Mouse (Mus musculus): ENCODE measurements around the gene Prpf40b.

Prpf40b gene

DNA sequence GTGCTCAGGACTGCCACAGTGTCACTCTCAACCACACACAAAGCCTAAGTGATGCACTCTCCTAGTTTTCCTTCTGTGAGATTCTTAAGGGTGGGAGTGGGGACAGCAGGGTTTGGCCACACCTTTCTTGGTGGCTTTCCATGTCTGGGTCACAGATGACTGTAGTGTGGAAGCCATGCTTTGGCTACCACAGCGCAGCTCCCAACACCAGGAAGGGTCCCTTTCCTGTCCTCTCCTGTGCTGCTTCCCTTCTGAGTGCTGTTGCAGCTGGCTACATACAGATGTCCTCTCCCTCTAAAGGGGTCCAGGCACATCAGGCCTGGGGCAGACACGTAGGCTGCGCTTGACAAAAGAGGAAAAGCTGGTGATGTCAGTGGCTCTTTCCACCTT lies 38.8 kb downstream of the Prpf40b start:
- DNase-seq: no peak

DNA sequence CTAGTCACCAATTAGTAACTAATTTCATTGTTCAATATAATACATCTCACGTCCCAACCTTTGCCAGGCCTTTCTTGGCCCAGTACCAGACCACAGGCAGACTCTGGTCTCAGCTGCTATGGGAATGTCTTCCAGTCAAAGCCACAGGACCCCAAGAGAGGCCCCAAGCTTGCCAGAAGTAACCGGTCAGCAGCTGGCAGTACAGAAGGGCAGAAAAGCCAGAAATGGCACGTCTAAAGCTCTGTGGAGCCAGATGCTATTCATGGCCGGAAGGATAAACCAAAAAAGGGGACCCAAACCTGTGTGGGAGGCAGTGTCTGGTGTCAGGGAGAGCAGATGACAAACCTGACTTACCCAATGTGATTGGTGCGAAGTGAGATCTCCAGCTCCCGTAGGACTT lies 39.6 kb downstream of the Prpf40b start:
- no peak for DNase-seq

DNA sequence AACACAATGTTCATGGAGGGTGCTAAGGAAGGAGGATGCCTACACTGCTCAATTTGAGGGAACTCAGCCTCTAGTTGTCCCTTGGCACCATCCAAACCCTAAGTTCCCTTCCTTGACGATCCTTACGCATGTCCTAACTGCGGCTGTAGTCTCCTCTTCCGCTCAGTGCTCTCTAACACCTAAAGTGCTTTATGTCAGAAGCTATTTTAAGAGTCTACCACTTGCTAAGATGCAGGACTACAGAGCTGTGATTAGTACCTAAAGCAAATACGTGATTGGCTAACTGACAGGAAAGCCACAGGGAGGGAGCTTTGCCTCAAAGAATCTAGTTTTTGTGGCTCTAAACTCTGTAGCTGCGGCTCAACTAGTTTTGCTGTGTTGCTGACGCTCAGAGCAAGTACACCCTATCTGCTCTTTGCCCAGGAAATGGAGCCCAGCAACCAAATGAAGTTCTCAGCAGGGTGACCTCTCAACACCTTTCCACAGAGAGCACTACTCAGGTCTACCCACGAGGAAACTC lies 41.0 kb downstream of the Prpf40b start:
- DNase-seq: no peak

DNA sequence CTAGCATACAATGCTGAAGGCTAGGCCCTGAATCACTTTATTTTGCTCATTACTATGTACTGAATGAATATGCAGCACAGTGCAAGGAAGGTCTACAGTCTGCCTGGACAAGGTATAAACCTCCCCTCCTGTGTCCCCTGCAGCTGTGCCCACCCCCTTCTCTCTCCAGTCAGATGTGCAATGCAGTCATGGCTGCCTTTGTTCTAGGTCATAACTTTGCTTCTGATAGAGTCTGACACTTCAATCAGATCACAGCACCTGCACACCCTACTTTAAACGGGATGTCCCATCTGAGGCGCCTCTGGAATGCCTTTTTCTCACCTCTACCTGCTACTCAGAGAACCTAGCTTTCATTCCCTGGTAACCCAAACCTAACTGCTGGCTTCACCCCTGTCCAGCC lies 44.0 kb downstream of the Prpf40b start:
- DNase-seq: no peak

DNA sequence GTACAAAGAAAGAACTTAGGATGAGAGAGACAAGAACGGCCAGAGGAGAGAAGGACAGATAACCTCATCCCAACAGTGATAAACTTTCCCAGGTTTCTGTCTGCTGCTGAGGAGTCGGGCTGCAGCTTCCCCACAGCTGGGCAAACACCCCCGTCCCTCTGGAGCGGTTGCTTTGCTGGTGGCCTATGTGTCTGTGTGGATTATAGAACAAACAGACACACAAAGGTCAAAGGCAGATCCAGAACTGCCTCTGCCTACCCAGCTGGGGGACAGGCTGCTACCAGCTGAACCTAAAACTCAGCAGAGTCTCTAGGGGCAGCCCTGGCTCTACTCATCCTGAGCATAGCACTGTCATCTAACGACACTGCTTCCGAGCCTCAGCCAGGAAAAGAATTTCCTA lies 44.8 kb downstream of the Prpf40b start:
- no peak for DNase-seq

DNA sequence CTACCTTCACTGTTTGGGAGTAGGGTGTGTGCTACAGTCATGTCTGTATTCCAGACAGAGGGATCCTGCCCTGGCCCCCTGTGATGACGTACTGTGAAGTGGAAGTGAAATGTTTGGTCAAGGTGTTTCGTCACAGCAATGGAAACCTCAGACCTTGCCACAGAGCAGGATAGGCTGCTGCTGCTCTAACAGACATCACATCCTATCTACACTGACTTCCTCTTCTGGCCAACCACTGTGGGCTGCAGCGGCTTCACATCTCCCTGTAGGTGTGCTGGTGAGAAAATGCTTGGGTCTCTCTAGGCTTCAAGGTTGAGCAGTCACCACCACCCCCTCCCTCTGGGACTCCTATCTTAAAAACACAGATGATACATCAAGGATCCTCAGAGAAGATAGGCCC lies 46.2 kb downstream of the Prpf40b start:
- no peak for DNase-seq

DNA sequence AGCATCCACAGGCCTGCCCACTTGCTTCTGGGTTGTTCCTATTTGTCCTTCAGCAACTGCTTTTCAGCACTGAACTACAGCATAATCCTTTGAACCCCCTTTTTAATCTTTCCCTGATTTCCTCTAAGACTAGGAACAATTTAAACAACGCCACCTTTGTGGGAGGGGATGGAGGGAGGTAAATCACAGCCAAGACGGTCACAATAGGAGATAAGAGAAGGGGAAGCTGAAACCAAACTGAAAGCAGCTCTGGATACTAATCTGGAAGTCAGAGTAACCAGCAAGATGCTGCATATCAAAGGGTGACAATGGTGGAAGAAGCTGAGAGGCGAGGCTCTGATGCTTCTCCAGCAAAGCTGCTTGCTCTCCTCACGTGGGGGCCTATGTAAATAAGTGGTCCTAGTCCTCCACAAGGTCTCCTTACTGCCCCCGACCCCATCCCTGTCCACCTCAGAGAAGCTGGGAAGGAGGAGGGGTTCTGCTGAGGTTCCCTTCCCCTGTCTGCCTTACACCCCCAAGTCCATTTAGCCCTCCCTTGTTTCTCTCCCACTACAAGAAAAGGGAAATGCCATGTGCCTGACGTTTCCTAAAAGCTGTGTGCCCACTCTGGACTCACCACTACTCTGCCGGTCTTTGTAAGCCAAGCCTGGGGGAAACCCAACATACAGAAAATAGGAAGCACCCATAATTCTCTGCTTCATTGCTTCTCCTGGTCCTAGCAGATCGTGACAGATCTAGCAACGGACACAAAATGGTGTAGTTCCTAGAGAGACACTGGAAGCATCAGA lies 47.5 kb downstream of the Prpf40b start:
- no peak for DNase-seq

DNA sequence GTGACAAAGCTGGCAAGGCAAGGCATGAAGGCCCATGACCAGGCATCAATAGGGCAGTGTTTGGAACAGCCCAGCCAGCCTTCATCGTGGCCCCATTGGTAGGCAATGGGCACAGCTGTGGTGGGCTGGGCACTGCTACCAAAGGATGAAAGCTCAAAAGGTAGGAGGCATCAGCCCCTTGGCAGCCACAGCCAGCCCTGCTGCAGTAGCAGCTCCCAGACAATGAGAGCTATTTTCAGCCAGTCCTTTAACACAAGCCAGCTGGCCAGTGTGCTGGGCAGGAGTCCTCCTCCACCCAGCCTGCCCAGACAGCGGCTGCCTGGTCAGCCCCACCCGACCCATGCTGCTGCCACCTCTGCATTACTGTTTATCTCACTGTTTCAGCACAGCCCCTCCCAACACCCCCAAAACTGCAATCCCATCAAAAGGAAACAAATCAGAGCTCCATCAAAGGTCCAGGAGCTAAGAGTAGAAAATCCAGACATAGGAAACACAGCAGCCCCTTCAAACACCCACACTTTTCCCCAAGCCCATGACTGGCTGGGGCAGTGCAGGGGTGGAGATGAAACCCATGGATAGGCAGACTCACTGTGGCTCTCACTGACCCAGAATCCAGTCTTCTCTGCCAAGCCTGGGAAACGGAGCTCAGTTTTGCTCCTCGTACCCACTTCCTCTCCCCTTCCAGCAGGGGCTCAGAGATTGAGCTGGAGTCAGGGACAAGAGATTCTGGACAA lies 48.7 kb downstream of the Prpf40b start:
- DNase-seq: peak; percentile 32

DNA sequence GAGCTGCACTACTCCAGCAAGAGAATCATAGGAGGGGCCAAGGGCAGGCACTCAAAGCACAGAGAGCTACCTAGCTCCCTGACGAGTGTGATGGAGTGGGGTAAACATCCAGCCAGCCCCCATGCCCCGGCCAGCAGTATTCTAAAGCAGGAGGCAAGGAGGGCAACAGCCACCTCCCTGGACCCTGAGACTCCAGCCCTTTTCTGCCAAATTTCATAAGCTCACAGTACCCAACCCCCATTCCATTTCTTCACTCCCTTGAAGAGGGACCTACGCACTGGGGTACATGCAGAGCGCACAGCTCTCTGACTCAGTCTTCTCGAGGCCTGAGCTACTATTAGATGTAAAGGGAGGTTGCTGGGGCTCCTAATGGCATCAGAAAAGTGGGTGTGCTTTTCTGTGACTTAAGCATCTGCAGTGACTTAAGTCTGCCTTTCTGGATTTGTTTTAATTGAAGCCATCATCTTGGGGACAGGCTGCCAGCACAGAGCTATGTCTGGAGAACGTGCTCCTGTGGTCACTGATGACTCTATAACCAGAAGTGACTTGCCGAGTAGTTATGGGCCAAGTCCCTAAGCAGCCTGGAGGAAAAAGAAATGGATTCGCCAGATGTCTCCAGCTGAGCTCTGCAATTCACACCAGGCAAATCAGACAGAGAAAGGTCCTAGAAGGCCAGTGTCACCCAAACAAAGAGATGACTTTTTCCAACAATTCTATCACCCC lies 49.4 kb downstream of the Prpf40b start:
- no peak for DNase-seq

DNA sequence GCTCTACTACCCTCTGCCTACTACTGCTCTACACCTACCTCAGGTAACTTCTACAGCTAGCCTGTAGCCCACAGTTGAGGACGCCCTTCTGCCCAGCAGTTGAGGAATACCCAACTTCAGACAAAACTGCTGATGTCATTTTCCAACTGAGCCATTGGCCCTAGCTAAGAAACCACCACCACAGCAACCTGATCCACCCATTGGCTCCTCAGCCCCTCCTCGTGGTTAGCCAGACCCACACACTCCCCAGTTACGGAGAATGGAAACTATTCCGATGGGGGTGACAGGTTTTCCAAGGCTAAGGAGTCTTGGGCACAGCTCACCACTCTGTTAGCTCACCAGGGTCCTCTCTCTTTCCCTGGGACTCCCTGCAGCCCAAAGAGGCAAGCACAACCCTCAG lies 50.1 kb downstream of the Prpf40b start:
- DNase-seq: no peak

DNA sequence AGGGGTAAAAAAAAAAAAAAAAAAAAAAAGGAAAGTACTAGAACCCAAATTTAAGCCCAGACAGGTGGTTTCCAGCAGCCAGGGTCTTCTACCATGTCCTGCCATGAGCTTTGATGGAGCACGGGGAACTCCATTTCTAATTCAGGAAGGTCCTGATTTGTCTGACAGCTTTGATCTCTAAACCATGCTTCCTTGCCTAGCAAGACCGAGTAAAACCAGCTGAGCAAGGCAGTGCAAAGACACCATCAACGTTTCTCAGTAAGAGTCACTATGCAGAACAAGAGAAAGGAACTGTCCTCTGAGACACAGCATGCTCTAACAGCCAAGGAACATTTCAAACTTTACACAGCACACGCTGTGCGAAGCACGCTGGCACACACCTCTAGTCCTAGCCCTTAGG lies 56.7 kb downstream of the Prpf40b start:
- no peak for DNase-seq

DNA sequence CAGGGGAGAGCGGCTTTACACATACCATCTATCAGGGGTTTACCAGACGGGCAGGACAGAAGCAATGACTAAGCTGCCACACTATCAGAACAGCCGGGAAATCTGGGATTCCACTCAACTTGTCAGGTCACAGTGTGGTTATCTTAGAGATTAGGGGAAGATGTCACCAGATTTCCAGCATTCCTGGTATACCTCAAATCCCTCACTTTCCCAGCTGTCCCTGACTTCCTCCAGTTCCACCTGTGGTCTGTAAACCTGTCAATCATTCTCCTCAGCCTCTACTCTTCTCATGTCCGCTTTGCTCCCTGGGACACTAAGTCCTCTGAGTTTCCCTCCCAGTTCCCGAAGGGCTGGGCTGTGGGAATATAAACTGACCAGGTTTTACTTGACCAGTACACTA lies 57.4 kb downstream of the Prpf40b start:
- DNase-seq: no peak

DNA sequence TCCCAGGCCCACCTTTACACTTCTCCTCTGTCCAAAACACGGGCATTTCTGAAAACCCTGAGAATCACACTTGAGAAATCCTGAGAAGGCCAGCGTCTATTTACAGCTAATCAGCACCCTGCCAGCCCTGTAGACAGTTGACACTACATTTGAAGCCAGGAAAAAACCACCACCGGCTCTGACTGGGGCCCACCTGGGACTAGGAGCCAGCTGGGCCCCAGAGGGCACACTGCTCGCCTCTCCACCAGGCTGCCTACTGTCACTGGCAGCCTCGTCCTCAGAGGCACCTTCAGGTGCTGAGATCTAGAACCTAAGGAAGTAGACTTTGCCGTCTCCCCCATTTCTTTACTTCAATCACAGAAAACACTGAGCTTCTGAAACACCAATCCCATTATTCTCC lies 60.8 kb downstream of the Prpf40b start:
- no peak for DNase-seq

DNA sequence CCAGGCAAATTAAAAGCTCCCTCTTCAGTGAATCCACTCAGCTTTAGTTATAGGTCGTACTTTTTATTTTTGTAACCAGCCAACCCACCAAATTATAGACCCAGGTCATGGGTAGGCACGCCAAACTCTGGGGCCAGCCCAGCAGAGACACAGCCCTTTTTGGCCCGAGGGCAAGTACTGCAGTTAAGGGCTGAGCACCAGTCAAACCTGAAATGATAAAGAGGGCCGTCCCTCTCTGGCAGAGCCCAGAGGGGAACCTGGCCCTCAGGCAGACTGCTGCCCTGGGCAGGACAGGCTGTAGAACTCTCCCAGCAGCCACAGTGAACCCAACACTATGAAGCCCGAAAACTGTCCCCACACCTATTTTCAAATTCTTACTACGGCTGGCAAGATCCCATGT lies 61.6 kb downstream of the Prpf40b start:
- no peak for DNase-seq

DNA sequence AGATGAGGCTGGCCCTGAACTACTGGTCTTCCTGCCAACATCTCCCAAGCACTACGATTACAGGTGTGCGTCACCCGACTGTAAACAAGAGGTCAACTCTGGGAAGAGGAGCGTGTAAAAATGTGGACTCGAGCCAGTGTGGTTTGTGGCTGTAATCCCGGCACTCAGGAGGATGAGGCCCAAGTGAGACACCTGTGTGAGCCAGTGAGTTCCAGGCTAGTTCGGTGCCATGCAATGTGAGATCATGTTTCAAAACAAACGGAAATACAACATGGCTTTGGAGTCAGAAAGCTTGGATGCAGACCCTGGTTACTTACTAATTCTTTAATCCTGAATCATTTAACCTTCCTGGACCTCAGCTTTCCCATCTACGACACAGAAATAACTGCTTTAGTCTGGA lies 64.1 kb downstream of the Prpf40b start:
- DNase-seq: no peak

DNA sequence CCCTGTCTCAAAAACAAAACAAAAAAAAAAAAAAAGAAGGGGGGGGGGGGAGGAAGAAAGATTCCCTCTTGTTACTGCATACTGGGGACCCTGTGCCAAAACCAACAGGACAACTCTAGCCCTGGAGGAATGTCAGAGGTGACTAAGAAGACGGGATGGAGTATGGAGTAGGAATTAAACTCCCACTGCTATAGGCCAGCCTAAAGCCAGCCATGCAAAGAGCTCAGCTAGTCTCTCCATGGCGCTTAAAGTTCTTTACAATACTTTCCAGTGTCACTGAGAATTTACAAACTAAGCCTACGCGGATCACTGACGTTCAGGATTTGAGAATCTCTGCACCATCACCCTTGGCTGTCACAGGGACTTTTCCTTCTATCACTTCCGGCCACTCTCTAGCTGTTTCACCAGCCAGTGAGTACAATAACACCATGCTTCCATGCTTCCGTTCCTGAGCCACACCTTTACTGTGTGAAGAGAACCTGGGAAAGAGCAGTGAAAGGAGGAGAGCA lies 69.2 kb downstream of the Prpf40b start:
- DNase-seq: no peak

DNA sequence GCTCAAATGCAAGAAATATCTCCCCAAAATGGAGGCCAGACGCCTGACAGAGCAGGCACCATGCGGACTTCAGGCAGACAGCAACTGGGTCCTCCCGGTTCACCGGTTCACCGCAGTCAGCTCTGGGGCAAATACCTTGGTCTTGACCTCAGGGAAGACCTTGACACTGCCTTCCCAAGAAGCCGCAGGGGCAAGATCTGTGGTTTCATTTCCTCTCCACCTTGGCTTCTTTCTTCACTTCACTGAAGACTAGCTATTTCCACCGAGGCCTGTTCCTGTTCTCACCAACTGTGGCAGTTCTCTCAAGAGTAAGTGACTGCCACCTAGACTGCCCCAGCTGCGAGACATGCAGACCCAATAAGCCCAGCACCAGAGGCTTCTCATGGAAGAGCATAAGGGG lies 70.0 kb downstream of the Prpf40b start:
- no peak for DNase-seq
